Mouse (Mus musculus) heart, postnatal 0 days (tissue): ENCODE data around the gene H2afx. TPM values are rescaled to one million over a fixed set of nuclear protein-coding genes. Genes with fewer than 3 reads are reported as not detected.

Experiments used
- ATAC-seq: fragments of 200-750 bp; cut with Nextera tagmentation; 2 replicates; pipeline ENCODE4 v1.8.0; 2017; ENCODE audit warnings: low read depth, moderate number of reproducible peaks, moderate library complexity; ENCODE audit not compliant: insufficient read depth
- DNase-seq: peaks from one replicate; pipeline ENCODE4 v3.0.0-alpha.2; 2016; ENCODE audit warnings: low spot score
- H3K27ac ChIP-seq: fragments of 300-500 bp; sonication (generic); 2 replicates; pipeline ENCODE4 v1.5.1; 2014; ENCODE audit warnings: low read depth, mild to moderate bottlenecking
- H3K27me3 ChIP-seq: fragments of 300-500 bp; sonication (generic); 2 replicates; pipeline ENCODE4 v1.6.1; 2014; ENCODE audit warnings: low read length, mixed read lengths; ENCODE audit not compliant: control insufficient read depth, insufficient read depth
- H3K36me3 ChIP-seq: fragments of 300-500 bp; sonication (generic); replicated peaks from 2 replicates; pipeline ENCODE4 v1.6.1; 2014; ENCODE audit warnings: low read length, mixed read lengths; ENCODE audit not compliant: control insufficient read depth, insufficient read depth
- H3K4me1 ChIP-seq: fragments of 300-500 bp; sonication (generic); 2 replicates; pipeline ENCODE4 v1.6.1; 2014; ENCODE audit warnings: antibody characterized with exemption; ENCODE audit not compliant: control insufficient read depth, insufficient read depth
- H3K4me2 ChIP-seq: fragments of 300-500 bp; sonication (generic); 2 replicates; pipeline ENCODE4 v1.6.1; 2014; ENCODE audit warnings: low read depth, mild to moderate bottlenecking, low read length, moderate library complexity
- H3K4me3 ChIP-seq: fragments of 300-500 bp; sonication (generic); 2 replicates; pipeline ENCODE4 v1.5.1; 2014; ENCODE audit warnings: low read depth, low read length
- H3K9ac ChIP-seq: fragments of 300-500 bp; sonication (generic); replicated peaks from 2 replicates; pipeline ENCODE4 v1.6.1; 2014; ENCODE audit warnings: low read depth, low read length, mixed read lengths
- H3K9me3 ChIP-seq: fragments of 300-500 bp; sonication (generic); replicated peaks from 2 replicates; pipeline ENCODE4 v1.6.1; 2016; ENCODE audit warnings: low read length; ENCODE audit not compliant: control insufficient read depth
- CTCF ChIP-seq: IDR thresholded peaks from 2 replicates; pipeline ENCODE4 v1.5.1; 2016; ENCODE audit warnings: antibody characterized with exemption, control low read depth, low read depth
- EP300 ChIP-seq: IDR thresholded peaks from 2 replicates; pipeline ENCODE4 v1.6.1; 2016; ENCODE audit warnings: antibody characterized with exemption, low read depth
- WGBS: fragments of 180-500 bp; shearing (Covaris S2); extraction: QIAGEN DNeasy Blood & Tissue Kit; methylation state at CpG from one replicate; pipeline ENCODE4 v1.1.7; 2014; 5-methylcytosine and 5-hydroxymethylcytosine counted together
- polyA plus RNA-seq: library from polyadenylated mRNA; unstranded; fragments of >200 nt; fragmentation: Nextera tagmentation; extraction: Ambion mirVana; gene quantifications from 2 replicates; pipeline ENCODE4 v1.2.1, GENCODE M21; 2015
- total RNA-seq: library from RNA; depleted of rRNA; stranded (reverse); fragments of >200 nt; gene quantifications from 2 replicates; pipeline ENCODE4 v1.2.3, GENCODE M21; 2014; ENCODE audit warnings: low replicate concordance

The H2afx gene
- total and polyA plus RNA-seq, 2 experiments from 2014 or later = 69.3 to 285 TPM

- H3K4me2 ChIP-seq = peak within 1 kb of the TSS; percentile 85
- peaks cover 21% of the 10 kb centered on the region for H3K36me3 ChIP-seq
- peaks cover 17% of the 10 kb centered on the region for H3K4me1 ChIP-seq
- H3K9ac ChIP-seq = peak within 1 kb of the TSS; percentile 83
- TF ChIP-seq CTCF (no peak), EP300 (no peak)
- H3K4me3 ChIP-seq = peak within 1 kb of the TSS; percentile 78
- no peak for ATAC-seq
- H3K27ac ChIP-seq = peak within 1 kb of the TSS; percentile 88
- peak; percentile 43 for DNase-seq
- 3% methylated on average over 12 of the region's 12 CpGs for WGBS
- H3K27me3 ChIP-seq = no peaks in the 10 kb centered on the region
- no peaks in the 10 kb centered on the region for H3K9me3 ChIP-seq
Measured at GRCm38 (mm10) chr9:44325768-44326370, 8.6 kb upstream of the H2afx start, which contains the start of gene Dpagt1. TSS of gene Dpagt1 (plus strand) at chr9:44326019.

GRCm38 (mm10) chr9:44326371-44327063, 8.0 kb upstream of the H2afx start:
- ATAC-seq = peak; percentile 94
- TF ChIP-seq EP300 (peak; percentile 64; the same call in 1 of the 2 replicates), CTCF (no peak)
- peak; percentile 91 for DNase-seq
- Histone ChIP-seq H3K27me3 (no peaks in the 10 kb centered on the region), H3K9ac (peak overlapping the region; percentile 83), H3K27ac (peak overlapping the region; percentile 88), H3K9me3 (no peaks in the 10 kb centered on the region), H3K4me2 (peak overlapping the region; percentile 85), H3K4me3 (peak overlapping the region; percentile 78), H3K36me3 (peaks cover 28% of the 10 kb centered on the region), H3K4me1 (peaks cover 15% of the 10 kb centered on the region)
- WGBS = 1% methylated on average over 38 of the region's 38 CpGs

- TF ChIP-seq CTCF (no peak), EP300 (no peak)
- ATAC-seq (peak; percentile 25; the same call in 1 of the 2 replicates), DNase-seq (no peak)
- peak overlapping the region; percentile 83 for H3K9ac ChIP-seq
- H3K27ac ChIP-seq = peak overlapping the region; percentile 88
- H3K4me3 ChIP-seq = peak overlapping the region; percentile 78
- no peaks in the 10 kb centered on the region for H3K27me3 ChIP-seq
- peaks cover 15% of the 10 kb centered on the region for H3K4me1 ChIP-seq
- under 1% methylated on average over 19 of the region's 22 CpGs for WGBS
- H3K36me3 ChIP-seq = peaks cover 34% of the 10 kb centered on the region
- H3K4me2 ChIP-seq = peak overlapping the region; percentile 85
- no peaks in the 10 kb centered on the region for H3K9me3 ChIP-seq
Measured at GRCm38 (mm10) chr9:44327064-44327711, 7.3 kb upstream of the H2afx start.

GRCm38 (mm10) chr9:44327926-44328325, 6.6 kb upstream of the H2afx start:
- 0 out of 2 replicates have a peak overlapping the region, but pooled peaks have one; percentile 32 for H3K27ac ChIP-seq
- TF ChIP-seq EP300 (no peak), CTCF (no peak)
- WGBS = 82% methylated on average over 5 of the region's 5 CpGs

GRCm38 (mm10) chr9:44330736-44331135, 3.8 kb upstream of the H2afx start:
- ATAC-seq = no peak
- WGBS = 94% methylated on average over 6 of the region's 6 CpGs

More at GRCm38 (mm10) chr9:44327926-44328325, 6.6 kb upstream of the H2afx start:
- H3K9ac ChIP-seq = peak overlapping the region; percentile 83; the same call in 1 of the 2 replicates
- no peaks in the 10 kb centered on the region for H3K27me3 ChIP-seq
- ATAC-seq (no peak), DNase-seq (no peak)
- H3K4me2 ChIP-seq = peak overlapping the region; percentile 85
- peaks cover 15% of the 10 kb centered on the region for H3K4me1 ChIP-seq
- H3K4me3 ChIP-seq = peak overlapping the region; percentile 78
- H3K9me3 ChIP-seq = no peaks in the 10 kb centered on the region
- peaks cover 42% of the 10 kb centered on the region for H3K36me3 ChIP-seq

More at GRCm38 (mm10) chr9:44330736-44331135, 3.8 kb upstream of the H2afx start:
- peaks cover 52% of the 10 kb centered on the region for H3K36me3 ChIP-seq
- H3K27ac ChIP-seq = no peak overlapping the region
- H3K4me2 ChIP-seq = no peak overlapping the region
- DNase-seq = no peak
- no peaks in the 10 kb centered on the region for H3K9me3 ChIP-seq
- no peak overlapping the region for H3K9ac ChIP-seq
- no peak overlapping the region for H3K4me3 ChIP-seq
- H3K4me1 ChIP-seq = peaks cover 15% of the 10 kb centered on the region
- TF ChIP-seq EP300 (no peak), CTCF (no peak)
- no peaks in the 10 kb centered on the region for H3K27me3 ChIP-seq
